Mouse (Mus musculus) heart, adult 8-10 months (tissue): ENCODE results near the gene Map3k7cl. TPM values are rescaled to one million over a fixed set of nuclear protein-coding genes. Genes with fewer than 3 reads are reported as not detected.

Experiments used
- DNase-seq: peaks from one replicate; pipeline ENCODE4 v3.0.0; 2022; ENCODE audit warnings: low spot score
- total RNA-seq, 4 experiments: library from RNA; stranded (reverse); gene quantifications; 2 replicates each; pipeline ENCODE4 v1.2.4; 2022

Gene Map3k7cl
- total RNA-seq, 4 experiments from 2014 or later, result 1.1 to 2.2 (median 1.5) TPM

- DNase-seq, result no peak
Observed at GRCm38 (mm10) chr16:87587843-87588242, 34.7 kb downstream of the Map3k7cl start.

GRCm38 (mm10) chr16:87594145-87594544, 41.0 kb downstream of the Map3k7cl start:
- no peak for DNase-seq

GRCm38 (mm10) chr16:87595149-87595548, 42.0 kb downstream of the Map3k7cl start:
- no peak for DNase-seq

- no peak for DNase-seq
Observed at GRCm38 (mm10) chr16:87602717-87603526, 49.8 kb downstream of the Map3k7cl start.

- DNase-seq, result no peak
Observed at GRCm38 (mm10) chr16:87604002-87604401, 50.9 kb downstream of the Map3k7cl start.

GRCm38 (mm10) chr16:87604883-87605282, 51.8 kb downstream of the Map3k7cl start:
- DNase-seq, result no peak

GRCm38 (mm10) chr16:87607383-87607782, 54.3 kb downstream of the Map3k7cl start:
- DNase-seq, result no peak

- no peak for DNase-seq
Observed at GRCm38 (mm10) chr16:87607959-87608358, 54.8 kb downstream of the Map3k7cl start.

- no peak for DNase-seq
Observed at GRCm38 (mm10) chr16:87610142-87610541, 57.0 kb downstream of the Map3k7cl start.

- DNase-seq, result no peak
Observed at GRCm38 (mm10) chr16:87610556-87611295, 57.6 kb downstream of the Map3k7cl start.

GRCm38 (mm10) chr16:87611420-87611819, 58.3 kb downstream of the Map3k7cl start:
- DNase-seq, result peak; percentile 36

- no peak for DNase-seq
Observed at GRCm38 (mm10) chr16:87612218-87612838, 59.2 kb downstream of the Map3k7cl start.

- DNase-seq, result no peak
Observed at GRCm38 (mm10) chr16:87617377-87617776, 64.2 kb downstream of the Map3k7cl start.

- DNase-seq, result no peak
Observed at GRCm38 (mm10) chr16:87621246-87621645, 68.1 kb downstream of the Map3k7cl start.

- DNase-seq, result no peak
Observed at GRCm38 (mm10) chr16:87623881-87624280, 70.8 kb downstream of the Map3k7cl start.

GRCm38 (mm10) chr16:87624937-87625336, 71.8 kb downstream of the Map3k7cl start:
- no peak for DNase-seq

GRCm38 (mm10) chr16:87625341-87625740, 72.2 kb downstream of the Map3k7cl start:
- DNase-seq, result peak; percentile 65

GRCm38 (mm10) chr16:87625816-87626215, 72.7 kb downstream of the Map3k7cl start:
- DNase-seq, result no peak

- DNase-seq, result no peak
Observed at GRCm38 (mm10) chr16:87626696-87627095, 73.6 kb downstream of the Map3k7cl start.

- no peak for DNase-seq
Observed at GRCm38 (mm10) chr16:87634709-87635108, 81.6 kb downstream of the Map3k7cl start.

- no peak for DNase-seq
Observed at GRCm38 (mm10) chr16:87635213-87635755, 82.2 kb downstream of the Map3k7cl start.

- peak; percentile 42 for DNase-seq
Observed at GRCm38 (mm10) chr16:87635841-87636240, 82.7 kb downstream of the Map3k7cl start.
